Mouse (Mus musculus): ENCODE data around the gene Adora2b.

- TF ChIP-seq CTCF (IDR thresholded peaks at IDR 0.05; ENCODE audit: low read depth) (no peak), EP300 (IDR thresholded peaks at IDR 0.05; ENCODE audit: low read depth) (no peak)
Measured at GRCm38 (mm10) chr11:62269097-62269496, 20.3 kb downstream of the Adora2b start.

Data from liver, embryonic 14.5 days (tissue).